Mouse (Mus musculus) midbrain, embryonic 12.5 days (tissue): ENCODE data around the gene Mmp28. TPM values are rescaled to one million over a fixed set of nuclear protein-coding genes. Genes with fewer than 3 reads are reported as not detected.

Source experiments
- ATAC-seq: fragments of 200-750 bp; cut with Nextera tagmentation; 2 replicates; pipeline ENCODE4 v1.8.0; 2017; ENCODE audit warnings: low read depth, moderate TSS enrichment, moderate library complexity; ENCODE audit not compliant: low FRiP score
- H3K27ac ChIP-seq: fragments of 300-500 bp; sonication (generic); replicated peaks from 2 replicates; pipeline ENCODE4 v1.5.1; 2016; ENCODE audit warnings: mild to moderate bottlenecking
- H3K27me3 ChIP-seq: fragments of 300-500 bp; sonication (generic); 2 replicates; pipeline ENCODE4 v1.6.1; 2016; ENCODE audit warnings: mild to moderate bottlenecking
- H3K36me3 ChIP-seq: fragments of 300-500 bp; sonication (generic); 2 replicates; pipeline ENCODE4 v1.6.1; 2016
- H3K4me1 ChIP-seq: fragments of 300-500 bp; sonication (generic); 2 replicates; pipeline ENCODE4 v1.6.1; 2016
- H3K4me2 ChIP-seq: fragments of 300-500 bp; sonication (generic); replicated peaks from 2 replicates; pipeline ENCODE4 v1.6.1; 2016; ENCODE audit warnings: mild to moderate bottlenecking, moderate library complexity
- H3K4me3 ChIP-seq: fragments of 300-500 bp; sonication (generic); 2 replicates; pipeline ENCODE4 v1.5.1; 2016; ENCODE audit warnings: mild to moderate bottlenecking
- H3K9ac ChIP-seq: fragments of 300-500 bp; sonication (generic); replicated peaks from 2 replicates; pipeline ENCODE4 v1.6.1; 2016; ENCODE audit warnings: mild to moderate bottlenecking, moderate library complexity
- H3K9me3 ChIP-seq: fragments of 300-500 bp; sonication (generic); 2 replicates; pipeline ENCODE4 v1.6.1; 2016; ENCODE audit warnings: mild to moderate bottlenecking
- WGBS: fragments of 180-500 bp; shearing (Covaris S2); methylation state at CpG from one replicate; pipeline ENCODE4 v1.1.7; 2016; 5-methylcytosine and 5-hydroxymethylcytosine counted together
- polyA plus RNA-seq: library from polyadenylated mRNA; unstranded; fragments of >200 nt; fragmentation: Nextera tagmentation; extraction: Ambion mirVana; gene quantifications from 2 replicates; pipeline ENCODE4 v1.2.1, GENCODE M21; 2016

The Mmp28 gene
- polyA plus RNA-seq = 2.1 and 3.3 TPM in 2 replicates

GRCm38 (mm10) chr11:83462711-83463244 is at the start of gene Mmp28:
Mmp28 (minus strand) TSS chr11:83463071.
- H3K27ac ChIP-seq = no peak within 1 kb of the TSS
- H3K36me3 ChIP-seq = no peaks in the 10 kb centered on the region
- peak within 1 kb of the TSS; percentile 66 for H3K9ac ChIP-seq
- peaks cover 19% of the 10 kb centered on the region for H3K4me1 ChIP-seq
- under 1% methylated on average over 42 of the region's 42 CpGs for WGBS
- H3K4me2 ChIP-seq = peak within 1 kb of the TSS; percentile 97
- peaks cover 75% of the 10 kb centered on the region for H3K27me3 ChIP-seq
- ATAC-seq = 0 out of 2 replicates have a peak, but pooled peaks have one; percentile 19
- H3K4me3 ChIP-seq = peak within 1 kb of the TSS; percentile 62
- no peaks in the 10 kb centered on the region for H3K9me3 ChIP-seq

- no peak for ATAC-seq
- Histone ChIP-seq H3K36me3 (peaks cover 33% of the 10 kb centered on the region), H3K9ac (no peak overlapping the region), H3K9me3 (no peaks in the 10 kb centered on the region), H3K4me3 (no peak overlapping the region), H3K4me1 (no peaks in the 10 kb centered on the region), H3K27ac (no peak overlapping the region), H3K4me2 (no peak overlapping the region), H3K27me3 (no peaks in the 10 kb centered on the region)
Measured at GRCm38 (mm10) chr11:83509521-83509920, 46.6 kb upstream of the Mmp28 start.

GRCm38 (mm10) chr11:83504308-83504707 is 41.4 kb upstream of the Mmp28 start:
- 91% methylated on average over 5 of the region's 5 CpGs for WGBS
- Histone ChIP-seq H3K36me3 (peaks cover 65% of the 10 kb centered on the region), H3K9me3 (no peaks in the 10 kb centered on the region)

GRCm38 (mm10) chr11:83495571-83495970 is 32.7 kb upstream of the Mmp28 start:
- no peak for ATAC-seq
- Histone ChIP-seq H3K4me1 (peaks cover 5% of the 10 kb centered on the region; the same call in 1 of the 2 replicates), H3K27ac (no peak overlapping the region), H3K36me3 (peaks cover 26% of the 10 kb centered on the region), H3K9ac (no peak overlapping the region), H3K9me3 (no peaks in the 10 kb centered on the region), H3K4me3 (no peak overlapping the region), H3K27me3 (no peaks in the 10 kb centered on the region), H3K4me2 (no peak overlapping the region)
- whole genome bisulfite sequencing = 65% methylated on average over 2 of the region's 2 CpGs

More at GRCm38 (mm10) chr11:83504308-83504707, 41.4 kb upstream of the Mmp28 start:
- no peaks in the 10 kb centered on the region for H3K27me3 ChIP-seq
- no peak overlapping the region for H3K4me3 ChIP-seq
- ATAC-seq = no peak
- H3K4me2 ChIP-seq = no peak overlapping the region
- H3K27ac ChIP-seq = no peak overlapping the region
- no peaks in the 10 kb centered on the region for H3K4me1 ChIP-seq
- H3K9ac ChIP-seq = no peak overlapping the region

GRCm38 (mm10) chr11:83491488-83491887 is 28.6 kb upstream of the Mmp28 start:
- Histone ChIP-seq H3K4me3 (no peak overlapping the region), H3K4me2 (no peak overlapping the region), H3K9me3 (no peaks in the 10 kb centered on the region), H3K4me1 (peaks cover 5% of the 10 kb centered on the region; the same call in 1 of the 2 replicates), H3K36me3 (peaks cover 31% of the 10 kb centered on the region), H3K27ac (no peak overlapping the region), H3K9ac (no peak overlapping the region), H3K27me3 (no peaks in the 10 kb centered on the region)
- no peak for ATAC-seq
- whole genome bisulfite sequencing = 93% methylated on average over 4 of the region's 4 CpGs

- peaks cover 20% of the 10 kb centered on the region for H3K36me3 ChIP-seq
- H3K4me3 ChIP-seq = peak overlapping the region; percentile 75
- H3K4me2 ChIP-seq = peak overlapping the region; percentile 73
- peaks cover 29% of the 10 kb centered on the region for H3K27me3 ChIP-seq
- peak; percentile 87 for ATAC-seq
- H3K4me1 ChIP-seq = peaks cover 16% of the 10 kb centered on the region
- peak overlapping the region; percentile 98 for H3K27ac ChIP-seq
- WGBS = under 1% methylated on average over 45 of the region's 52 CpGs
- peak overlapping the region; percentile 93 for H3K9ac ChIP-seq
- no peaks in the 10 kb centered on the region for H3K9me3 ChIP-seq
Measured at GRCm38 (mm10) chr11:83473235-83474016, 10.6 kb upstream of the Mmp28 start.

GRCm38 (mm10) chr11:83472324-83473234 is 9.7 kb upstream of the Mmp28 start, which contains the start of gene Taf15:
Taf15 (plus strand) TSS chr11:83473086.
- H3K27ac ChIP-seq = peak within 1 kb of the TSS; percentile 98
- peaks cover 14% of the 10 kb centered on the region for H3K36me3 ChIP-seq
- H3K4me3 ChIP-seq = peak within 1 kb of the TSS; percentile 75
- under 1% methylated on average over 66 of the region's 66 CpGs for WGBS
- H3K9me3 ChIP-seq = no peaks in the 10 kb centered on the region
- peaks cover 16% of the 10 kb centered on the region for H3K4me1 ChIP-seq
- H3K4me2 ChIP-seq = peak within 1 kb of the TSS; percentile 73
- H3K27me3 ChIP-seq = peaks cover 34% of the 10 kb centered on the region
- ATAC-seq = peak; percentile 98
- peak within 1 kb of the TSS; percentile 93 for H3K9ac ChIP-seq

GRCm38 (mm10) chr11:83471766-83472165 is 8.9 kb upstream of the Mmp28 start:
- Histone ChIP-seq H3K27ac (no peak overlapping the region), H3K36me3 (peaks cover 11% of the 10 kb centered on the region), H3K9me3 (no peaks in the 10 kb centered on the region), H3K4me2 (peak overlapping the region; percentile 54), H3K9ac (no peak overlapping the region), H3K4me3 (no peak overlapping the region), H3K4me1 (peaks cover 16% of the 10 kb centered on the region), H3K27me3 (peaks cover 40% of the 10 kb centered on the region)
- no peak for ATAC-seq
- WGBS = 90% methylated on average over 2 of the region's 2 CpGs

- no peak overlapping the region for H3K4me3 ChIP-seq
- H3K36me3 ChIP-seq = no peaks in the 10 kb centered on the region
- H3K27ac ChIP-seq = no peak overlapping the region
- H3K9me3 ChIP-seq = no peaks in the 10 kb centered on the region
- WGBS = 86% methylated on average over 3 of the region's 3 CpGs
- 0 out of 2 replicates have a peak, but pooled peaks cover 5% of the 10 kb centered on the region for H3K4me1 ChIP-seq
- H3K9ac ChIP-seq = no peak overlapping the region
- no peak for ATAC-seq
- H3K4me2 ChIP-seq = no peak overlapping the region
- peaks cover 67% of the 10 kb centered on the region for H3K27me3 ChIP-seq
Measured at GRCm38 (mm10) chr11:83468765-83469164, 5.9 kb upstream of the Mmp28 start.

- H3K36me3 ChIP-seq = no peaks in the 10 kb centered on the region
- H3K4me2 ChIP-seq = no peak overlapping the region
- H3K4me1 ChIP-seq = peaks cover 12% of the 10 kb centered on the region
- H3K4me3 ChIP-seq = no peak overlapping the region
- ATAC-seq = no peak
- H3K27ac ChIP-seq = no peak overlapping the region
- 73% methylated on average over 11 of the region's 11 CpGs for WGBS
- no peaks in the 10 kb centered on the region for H3K9me3 ChIP-seq
- H3K27me3 ChIP-seq = peaks cover 83% of the 10 kb centered on the region
- H3K9ac ChIP-seq = no peak overlapping the region
Measured at GRCm38 (mm10) chr11:83467120-83467652, 4.3 kb upstream of the Mmp28 start.

- ATAC-seq = no peak
- Histone ChIP-seq H3K4me2 (no peak overlapping the region), H3K36me3 (no peaks in the 10 kb centered on the region), H3K27ac (no peak overlapping the region), H3K4me1 (peaks cover 11% of the 10 kb centered on the region), H3K27me3 (peaks cover 87% of the 10 kb centered on the region), H3K9ac (no peak overlapping the region), H3K9me3 (no peaks in the 10 kb centered on the region), H3K4me3 (no peak overlapping the region)
- WGBS = 41% methylated on average over 2 of the region's 2 CpGs
Measured at GRCm38 (mm10) chr11:83465976-83466375, 3.1 kb upstream of the Mmp28 start.
